Mouse (Mus musculus) kidney, embryonic 14.5 days (tissue): ENCODE measurements at regions not wholly inside any gene's neighbourhood (a gene's known extent, or its start where the extent isn't known, plus 50 kb on each side); places are given as distances from the start of the nearest gene placed in this dataset.
A peak's percentile ranks its signal among the peaks of the same experiment; 100 is the strongest.

Source experiments
- ATAC-seq: fragments of 200-750 bp; cut with Nextera tagmentation; 2 replicates; pipeline ENCODE4 v1.8.0; 2017; ENCODE audit warnings: moderate number of reproducible peaks, mild to moderate bottlenecking, moderate TSS enrichment, moderate library complexity; ENCODE audit not compliant: low FRiP score, low TSS enrichment
- H3K27ac ChIP-seq: fragments of 300-500 bp; sonication (generic); 2 replicates; pipeline ENCODE4 v1.5.1; 2014; ENCODE audit warnings: low read depth, mild to moderate bottlenecking, low read length, moderate library complexity, mixed read lengths
- H3K27me3 ChIP-seq: fragments of 300-500 bp; sonication (generic); 2 replicates; pipeline ENCODE4 v1.6.1; 2014; ENCODE audit warnings: mild to moderate bottlenecking, low read length; ENCODE audit not compliant: control insufficient read depth, insufficient read depth
- H3K36me3 ChIP-seq: fragments of 300-500 bp; sonication (generic); 2 replicates; pipeline ENCODE4 v1.6.1; 2014; ENCODE audit warnings: low read length, mixed read lengths; ENCODE audit not compliant: control insufficient read depth, insufficient read depth
- H3K4me1 ChIP-seq: fragments of 300-500 bp; sonication (generic); 2 replicates; pipeline ENCODE4 v1.6.1; 2014; ENCODE audit warnings: low read length, mixed read lengths; ENCODE audit not compliant: control insufficient read depth, insufficient read depth
- H3K4me2 ChIP-seq: fragments of 300-500 bp; sonication (generic); replicated peaks from 2 replicates; pipeline ENCODE4 v1.6.1; 2014; ENCODE audit warnings: low read depth, mild to moderate bottlenecking, low read length
- H3K4me3 ChIP-seq: fragments of 300-500 bp; sonication (generic); 2 replicates; pipeline ENCODE4 v1.5.1; 2014; ENCODE audit warnings: mild to moderate bottlenecking, low read length
- H3K9ac ChIP-seq: fragments of 300-500 bp; sonication (generic); 2 replicates; pipeline ENCODE4 v1.6.1; 2014; ENCODE audit warnings: low read depth, mild to moderate bottlenecking, low read length, moderate library complexity
- H3K9me3 ChIP-seq: fragments of 300-500 bp; sonication (generic); 2 replicates; pipeline ENCODE4 v1.6.1; 2016; ENCODE audit warnings: low read length; ENCODE audit not compliant: control insufficient read depth
- WGBS: fragments of 180-500 bp; shearing (Covaris S2); extraction: QIAGEN DNeasy Blood & Tissue Kit; methylation state at CpG from one replicate; pipeline ENCODE4 v1.1.7; 2014; 5-methylcytosine and 5-hydroxymethylcytosine counted together

DNA sequence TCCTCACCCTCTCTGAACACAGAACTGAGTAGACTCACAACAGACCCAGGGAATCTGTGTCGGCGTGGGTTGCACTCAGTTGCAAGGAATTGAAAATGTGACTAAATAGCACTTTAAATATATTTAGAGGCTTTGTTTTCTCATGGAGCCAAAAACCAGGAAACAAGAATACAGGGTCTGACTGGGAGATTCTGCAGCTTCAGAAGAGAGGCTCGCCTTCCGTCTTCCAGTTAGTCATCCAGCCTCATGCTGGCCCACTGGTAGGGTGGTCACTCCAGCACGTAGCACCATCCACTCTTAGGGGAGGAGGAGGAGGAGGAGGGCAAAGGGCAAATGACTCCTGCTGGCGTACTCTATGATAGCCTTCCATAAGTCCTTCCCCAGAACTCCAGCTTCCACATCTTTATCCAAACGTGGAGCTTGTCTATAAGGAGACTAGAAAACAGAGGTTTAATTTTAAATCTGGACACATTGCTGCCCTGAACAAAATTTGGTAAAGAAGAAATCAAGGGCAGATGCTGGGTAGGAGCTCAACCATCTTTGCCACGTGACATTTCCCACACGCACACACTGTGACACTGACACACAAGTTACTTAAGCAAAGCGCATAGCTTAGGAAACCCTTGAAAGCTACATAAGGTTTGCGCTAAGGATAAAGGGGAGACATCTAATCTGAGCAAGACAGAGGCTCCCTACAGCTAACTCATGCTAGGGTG, 60.8 kb downstream of the Mis18a start:
- 88% methylated on average over 11 of the region's 11 CpGs for WGBS
- no peaks in the 10 kb centered on the region for H3K36me3 ChIP-seq
- H3K27ac ChIP-seq, result no peak overlapping the region

DNA sequence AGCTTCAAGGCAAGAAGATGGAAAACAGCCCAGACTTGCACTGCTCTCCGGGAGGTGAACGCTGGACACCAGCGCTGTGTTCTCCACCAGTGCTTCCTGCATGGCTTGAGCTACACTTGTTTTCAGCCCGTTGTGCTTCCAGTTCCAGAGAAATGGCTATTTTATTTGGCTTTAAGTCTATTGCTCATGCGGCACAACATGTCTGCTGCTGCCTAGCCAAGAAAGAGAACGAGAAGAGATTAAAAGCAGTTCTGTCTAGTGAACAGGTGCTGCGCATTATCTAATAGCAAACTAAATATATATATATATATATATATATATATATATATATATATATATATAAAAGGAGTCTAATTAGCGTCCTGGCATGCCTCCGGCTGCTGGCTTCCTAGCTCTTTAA, 63.1 kb downstream of the Mis18a start:
- H3K27ac ChIP-seq, result no peak overlapping the region
- H3K4me1 ChIP-seq, result no peaks in the 10 kb centered on the region
- ATAC-seq, result no peak
- H3K36me3 ChIP-seq, result no peaks in the 10 kb centered on the region
- peaks cover 4% of the 10 kb centered on the region; the same call in 1 of the 2 replicates for H3K27me3 ChIP-seq
- no peak overlapping the region for H3K9ac ChIP-seq
- no peak overlapping the region for H3K4me2 ChIP-seq
- WGBS, result 75% methylated on average over 9 of the region's 9 CpGs
- H3K4me3 ChIP-seq, result no peak overlapping the region
- H3K9me3 ChIP-seq, result peaks cover 4% of the 10 kb centered on the region

More for the DNA sequence above, 60.8 kb downstream of the Mis18a start:
- peaks cover 4% of the 10 kb centered on the region; the same call in 1 of the 2 replicates for H3K27me3 ChIP-seq
- H3K4me1 ChIP-seq, result no peaks in the 10 kb centered on the region
- no peak for ATAC-seq
- H3K9ac ChIP-seq, result no peak overlapping the region
- H3K4me2 ChIP-seq, result no peak overlapping the region
- H3K9me3 ChIP-seq, result peaks cover 4% of the 10 kb centered on the region
- H3K4me3 ChIP-seq, result no peak overlapping the region

- H3K27me3 ChIP-seq, result peaks cover 4% of the 10 kb centered on the region; the same call in 1 of the 2 replicates
- H3K9me3 ChIP-seq, result no peaks in the 10 kb centered on the region
- no peak for ATAC-seq
- no peaks in the 10 kb centered on the region for H3K36me3 ChIP-seq
- no peak overlapping the region for H3K27ac ChIP-seq
- WGBS, result 95% methylated on average over 7 of the region's 7 CpGs
- no peak overlapping the region for H3K9ac ChIP-seq
- H3K4me2 ChIP-seq, result no peak overlapping the region
- peaks cover 5% of the 10 kb centered on the region; the same call in 1 of the 2 replicates for H3K4me1 ChIP-seq
- H3K4me3 ChIP-seq, result no peak overlapping the region
Measured at GRCm38 (mm10) chr16:90658050-90658449, 69.2 kb downstream of the Mis18a start.

GRCm38 (mm10) chr16:90657027-90657426, 70.2 kb downstream of the Mis18a start:
- Histone ChIP-seq H3K27me3 (no peaks in the 10 kb centered on the region), H3K4me3 (no peak overlapping the region), H3K9ac (no peak overlapping the region), H3K27ac (no peak overlapping the region), H3K36me3 (no peaks in the 10 kb centered on the region), H3K9me3 (no peaks in the 10 kb centered on the region), H3K4me2 (no peak overlapping the region), H3K4me1 (peaks cover 5% of the 10 kb centered on the region; the same call in 1 of the 2 replicates)
- ATAC-seq, result peak; percentile 28; the same call in 1 of the 2 replicates
- WGBS, result 34% methylated on average over 9 of the region's 9 CpGs

DNA sequence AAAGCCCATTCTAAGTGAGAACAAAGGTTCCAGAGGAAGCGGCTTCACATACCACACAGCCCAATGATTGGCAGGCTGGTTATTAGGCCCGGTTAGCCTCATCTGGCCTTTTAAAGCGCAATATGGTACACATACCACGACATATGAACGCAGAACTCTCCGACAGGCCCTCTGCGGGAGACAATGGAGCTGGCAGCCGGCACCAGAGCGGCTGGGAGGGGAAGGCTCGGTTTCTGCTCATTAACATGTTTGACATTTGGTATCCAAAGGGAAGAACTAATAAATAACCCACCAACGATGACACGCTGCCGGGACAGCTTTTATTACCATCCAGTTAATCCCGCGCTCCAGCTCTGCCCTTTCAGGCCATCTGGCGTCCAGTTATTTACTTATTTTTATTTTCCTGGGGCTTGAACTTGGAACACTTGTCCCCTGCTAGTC, 70.6 kb downstream of the Mis18a start:
- no peak overlapping the region for H3K9ac ChIP-seq
- ATAC-seq, result peak; percentile 58
- H3K9me3 ChIP-seq, result no peaks in the 10 kb centered on the region
- WGBS, result 29% methylated on average over 16 of the region's 16 CpGs
- H3K27me3 ChIP-seq, result no peaks in the 10 kb centered on the region
- H3K4me3 ChIP-seq, result no peak overlapping the region
- no peaks in the 10 kb centered on the region for H3K36me3 ChIP-seq
- H3K4me1 ChIP-seq, result peaks cover 5% of the 10 kb centered on the region; the same call in 1 of the 2 replicates
- no peak overlapping the region for H3K4me2 ChIP-seq
- no peak overlapping the region for H3K27ac ChIP-seq

DNA sequence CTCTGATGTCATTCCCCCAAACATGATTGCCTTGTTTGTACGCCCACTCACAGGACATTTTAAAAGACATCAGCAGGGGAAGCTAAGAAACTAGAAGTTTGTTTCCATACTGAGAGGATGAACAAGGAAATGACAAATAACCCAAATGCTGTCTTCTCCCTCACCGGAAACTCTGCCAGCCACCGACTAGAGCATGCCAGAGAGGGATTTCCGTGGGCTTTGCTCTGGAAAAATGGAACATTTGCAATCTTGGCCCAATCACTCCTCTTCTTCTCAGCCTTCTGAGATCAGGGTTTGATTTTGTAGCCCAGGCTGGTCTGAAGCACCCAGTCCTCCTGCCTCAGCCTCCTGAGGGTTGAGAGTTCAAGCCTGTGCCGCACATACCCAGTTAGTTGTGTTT, 72.4 kb downstream of the Mis18a start:
- H3K27me3 ChIP-seq, result no peaks in the 10 kb centered on the region
- H3K4me2 ChIP-seq, result no peak overlapping the region
- WGBS, result 93% methylated on average over 5 of the region's 5 CpGs
- no peak overlapping the region for H3K9ac ChIP-seq
- H3K9me3 ChIP-seq, result no peaks in the 10 kb centered on the region
- peaks cover 5% of the 10 kb centered on the region; the same call in 1 of the 2 replicates for H3K4me1 ChIP-seq
- no peak for ATAC-seq
- H3K27ac ChIP-seq, result no peak overlapping the region
- H3K36me3 ChIP-seq, result no peaks in the 10 kb centered on the region
- no peak overlapping the region for H3K4me3 ChIP-seq

- H3K36me3 ChIP-seq, result no peaks in the 10 kb centered on the region
- no peaks in the 10 kb centered on the region for H3K9me3 ChIP-seq
- peaks cover 5% of the 10 kb centered on the region; the same call in 1 of the 2 replicates for H3K4me1 ChIP-seq
- H3K9ac ChIP-seq, result no peak overlapping the region
- H3K4me3 ChIP-seq, result no peak overlapping the region
- H3K27me3 ChIP-seq, result no peaks in the 10 kb centered on the region
- 52% methylated on average over 4 of the region's 4 CpGs for WGBS
- no peak for ATAC-seq
- no peak overlapping the region for H3K4me2 ChIP-seq
- H3K27ac ChIP-seq, result no peak overlapping the region
Measured at GRCm38 (mm10) chr16:90652821-90653220, 74.4 kb downstream of the Mis18a start.

DNA sequence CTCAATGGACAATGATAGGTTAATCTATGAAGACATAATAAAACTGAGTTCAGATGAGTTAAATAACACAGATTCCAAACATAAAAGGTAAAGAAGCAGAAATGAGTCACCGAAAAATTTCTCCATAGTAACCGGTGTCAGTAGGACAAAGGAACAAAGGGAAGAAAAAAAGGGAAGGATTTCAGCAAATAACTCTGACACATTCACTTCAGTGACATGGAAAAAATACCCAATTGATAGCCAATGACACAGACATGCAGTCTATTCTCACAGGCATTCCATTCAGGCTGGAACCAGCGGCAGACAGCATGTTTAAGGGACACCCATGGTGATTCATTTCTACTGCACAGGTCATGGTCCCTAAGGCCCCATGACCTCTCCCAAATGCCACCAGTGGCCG, 79.0 kb downstream of the Mis18a start:
- Histone ChIP-seq H3K9ac (no peak overlapping the region), H3K4me2 (no peak overlapping the region), H3K4me1 (no peaks in the 10 kb centered on the region), H3K27ac (no peak overlapping the region), H3K27me3 (no peaks in the 10 kb centered on the region), H3K4me3 (no peak overlapping the region), H3K36me3 (no peaks in the 10 kb centered on the region), H3K9me3 (no peaks in the 10 kb centered on the region)
- ATAC-seq, result no peak
- WGBS, result 88% methylated on average over 4 of the region's 4 CpGs

DNA sequence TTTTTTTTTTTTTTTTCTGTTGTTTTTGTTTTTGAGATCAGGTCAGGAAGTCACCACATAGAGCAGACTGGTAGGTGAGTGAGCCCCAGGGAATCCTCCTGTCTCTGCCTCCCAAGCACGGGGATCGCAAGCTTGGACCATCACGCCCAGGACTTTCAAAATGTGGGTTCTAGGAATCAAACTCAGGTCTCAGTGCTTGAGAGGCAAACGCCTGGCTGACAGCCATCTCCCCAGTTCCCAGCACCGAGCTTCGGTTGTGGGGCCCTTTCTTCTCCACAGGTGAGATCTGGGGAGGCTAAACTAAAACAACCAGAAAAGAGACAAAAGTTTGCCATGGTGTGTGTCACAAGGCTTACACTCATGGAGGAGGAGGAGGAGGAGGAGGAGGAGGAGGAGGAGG, 84.5 kb downstream of the Mis18a start:
- WGBS, result 96% methylated on average over 6 of the region's 6 CpGs
- Histone ChIP-seq H3K4me3 (no peak overlapping the region), H3K36me3 (no peaks in the 10 kb centered on the region), H3K9me3 (no peaks in the 10 kb centered on the region), H3K4me2 (no peak overlapping the region), H3K9ac (no peak overlapping the region), H3K27ac (no peak overlapping the region), H3K4me1 (no peaks in the 10 kb centered on the region), H3K27me3 (no peaks in the 10 kb centered on the region)
- ATAC-seq, result no peak
